Mouse (Mus musculus) megakaryocyte, embryonic 14.5 days (primary cell): ENCODE data around the gene Papola.

Experiments used
- FLI1 ChIP-seq: IDR thresholded peaks from 2 replicates; pipeline ENCODE4 v1.6.1; 2012; ENCODE audit warnings: low read length, inconsistent platforms, mixed read lengths
- GATA1 ChIP-seq: IDR thresholded peaks from 3 replicates; pipeline ENCODE4 v1.6.1; 2012; ENCODE audit warnings: mixed read lengths, low read length, inconsistent platforms, borderline replicate concordance

DNA sequence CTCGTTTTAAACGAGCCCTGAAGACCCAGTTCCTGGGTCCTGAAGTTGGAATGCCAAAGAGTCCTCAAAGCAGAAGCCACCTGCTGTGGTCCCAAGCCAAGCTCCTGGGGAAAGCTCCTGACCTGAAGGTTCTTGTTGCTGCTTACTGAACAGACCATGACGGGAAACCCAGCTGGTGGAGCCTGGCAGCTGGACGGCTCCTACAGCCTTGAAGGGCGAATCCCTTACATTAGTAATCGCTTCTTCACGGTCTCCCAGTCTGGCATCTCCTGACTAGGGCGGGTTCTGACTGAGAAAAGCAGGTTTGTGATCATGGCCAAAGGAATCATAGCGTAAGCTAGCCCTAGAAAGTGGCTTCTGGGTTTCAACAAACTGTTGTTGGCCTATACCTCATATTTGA lies 66.2 kb downstream of the Papola start:
- no peak for TF ChIP-seq GATA1
- no peak for TF ChIP-seq FLI1
